22 mouse cellular contexts compared by ENCODE assay signal in the genomic region with DNA sequence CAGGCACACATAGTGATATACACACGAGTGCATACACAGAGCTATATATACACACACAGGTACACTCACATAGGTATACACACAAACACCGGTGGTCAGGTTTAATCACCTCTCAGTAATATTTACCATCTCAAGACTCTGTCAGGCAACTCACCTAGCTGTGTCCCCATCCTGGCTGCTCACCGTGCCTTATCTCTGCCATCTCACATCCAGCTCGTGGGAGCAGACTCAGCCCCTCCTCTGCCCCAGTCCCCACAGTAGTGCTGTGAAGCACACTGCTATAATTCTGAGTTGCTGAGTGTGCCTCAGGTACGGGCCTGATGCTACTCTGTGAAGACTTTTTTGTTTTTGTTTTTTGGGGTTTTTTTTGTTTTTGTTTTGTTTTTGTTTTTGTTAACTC. TPM values are rescaled to one million over a fixed set of nuclear protein-coding genes. Genes with fewer than 3 reads are reported as not detected.
DNase-seq lines count a peak whose midpoint lies in the region; ATAC-seq and TF ChIP-seq lines count a peak whose summit lies in the region.
"Had no signal": no experiment of that assay in that cellular context is flagged by ENCODE, and none has a peak within 500 bp of the region (broad histone marks: within the 10 kb centered on the region; RNA-seq: fewer than 3 reads in every experiment).

No protein-coding gene starts in this region.

- TF ChIP-seq CTCF in midbrain, postnatal 0 days (IDR thresholded peaks at IDR 0.05) = no peak
- TF ChIP-seq CTCF in kidney, postnatal 0 days (IDR thresholded peaks at IDR 0.05; ENCODE audit: low read depth) = no peak

- DNase-seq in midbrain, embryonic 11.5 days (ENCODE audit: low spot score, missing footprints) = peak; percentile 49
- DNase-seq in midbrain, postnatal 0 days (ENCODE audit: low spot score) = no peak
- DNase-seq in kidney, adult 9 months = peak; percentile 38
- DNase-seq in kidney, postnatal 0 days (ENCODE audit: low spot score) = no peak
- DNase-seq in kidney, postnatal 4 days = peak; percentile 47 to 61
- no peak for DNase-seq in embryo, embryonic 10.5 days (ENCODE audit: low spot score)
- no peak for DNase-seq in heart, adult 8-10 months (ENCODE audit: low spot score)
- DNase-seq in left cerebral cortex, postnatal 25 days (ENCODE audit: low spot score in 2 of 2) = no peak
- DNase-seq: adrenal gland, postnatal 14 days; cerebellum, adult 18-20 months; cerebellum, adult 9-11 months; cerebellum, postnatal 36 days; gastrocnemius, postnatal 36 days; heart, adult 11 months; heart, postnatal 10 days; heart, postnatal 4 days had no signal

- no peak overlapping the region for H3K27ac ChIP-seq in midbrain, embryonic 11.5 days (ENCODE audit: low read depth, low read length)
- no peak overlapping the region for H3K27ac ChIP-seq in midbrain, postnatal 0 days (ENCODE audit: low read depth, low read length)
- H3K27ac ChIP-seq in kidney, postnatal 0 days = 0 out of 2 replicates have a peak overlapping the region, but pooled peaks have one; percentile 6
- H3K27ac ChIP-seq: heart, embryonic 10.5 days; hindbrain, embryonic 12.5 days had no signal

- no peak overlapping the region for H3K9ac ChIP-seq in midbrain, embryonic 11.5 days (ENCODE audit: low read length)
- no peak overlapping the region for H3K9ac ChIP-seq in midbrain, postnatal 0 days (replicated peaks; ENCODE audit: low read length, poor library complexity, severe bottlenecking)
- H3K9ac ChIP-seq in kidney, postnatal 0 days (ENCODE audit: low read depth, low read length) = no peak overlapping the region
- H3K9ac ChIP-seq: hindbrain, embryonic 12.5 days had no signal

- no peaks in the 10 kb centered on the region for H3K4me1 ChIP-seq in midbrain, embryonic 11.5 days (ENCODE audit: control insufficient read depth, insufficient read depth, low read length)
- H3K4me1 ChIP-seq in midbrain, postnatal 0 days (ENCODE audit: insufficient read depth, low read length) = no peaks in the 10 kb centered on the region
- no peaks in the 10 kb centered on the region for H3K4me1 ChIP-seq in kidney, postnatal 0 days (replicated peaks; ENCODE audit: insufficient read depth, low read length)
- H3K4me1 ChIP-seq: hindbrain, embryonic 12.5 days had no signal

- intact Hi-C loops in left cerebral cortex, postnatal 25 days (cut with DNase I) = no loop called here

- no peak for ATAC-seq in midbrain, embryonic 11.5 days (ENCODE audit: low FRiP score)
- ATAC-seq in midbrain, postnatal 0 days (ENCODE audit: low FRiP score) = no peak
- ATAC-seq in kidney, postnatal 0 days (replicated peaks; ENCODE audit: low FRiP score, low read depth) = peak; percentile 50; the same call in 1 of the 2 replicates
- ATAC-seq: forebrain, embryonic 14.5 days had no signal

- H3K4me3 ChIP-seq in midbrain, embryonic 11.5 days (ENCODE audit: low read depth, low read length) = no peak overlapping the region
- no peak overlapping the region for H3K4me3 ChIP-seq in midbrain, postnatal 0 days (ENCODE audit: low read depth, low read length)
- no peak overlapping the region for H3K4me3 ChIP-seq in kidney, postnatal 0 days (replicated peaks; ENCODE audit: low read depth, low read length)
- H3K4me3 ChIP-seq: embryonic facial prominence, embryonic 10.5 days; erythroblast, embryonic 14.5 days; forebrain, embryonic 10.5 days; heart, embryonic 10.5 days; hindbrain, embryonic 12.5 days had no signal

- 90% methylated on average over 5 of the region's 5 CpGs for WGBS in midbrain, embryonic 11.5 days
- 84% methylated on average over 5 of the region's 5 CpGs for WGBS in midbrain, postnatal 0 days
- WGBS in kidney, postnatal 0 days = 59% methylated on average over 5 of the region's 5 CpGs

- H3K36me3 ChIP-seq in midbrain, embryonic 11.5 days (ENCODE audit: control insufficient read depth, insufficient read depth, low read length) = no peaks in the 10 kb centered on the region
- peaks cover 62% of the 10 kb centered on the region for H3K36me3 ChIP-seq in midbrain, postnatal 0 days (ENCODE audit: insufficient read depth, low read length)
- peaks cover 4% of the 10 kb centered on the region; the same call in 1 of the 2 replicates for H3K36me3 ChIP-seq in kidney, postnatal 0 days (ENCODE audit: insufficient read depth, low read length)
- H3K36me3 ChIP-seq: embryonic facial prominence, embryonic 10.5 days; forebrain, embryonic 10.5 days; heart, embryonic 10.5 days had no signal

- H3K9me3 ChIP-seq in midbrain, embryonic 11.5 days (ENCODE audit: control insufficient read depth, low read length) = no peaks in the 10 kb centered on the region
- H3K9me3 ChIP-seq in midbrain, postnatal 0 days (ENCODE audit: low read length) = no peaks in the 10 kb centered on the region
- H3K9me3 ChIP-seq in kidney, postnatal 0 days (replicated peaks; ENCODE audit: low read length) = no peaks in the 10 kb centered on the region
- H3K9me3 ChIP-seq: embryonic facial prominence, embryonic 10.5 days; forebrain, embryonic 10.5 days; heart, embryonic 10.5 days; hindbrain, embryonic 12.5 days had no signal

- no peak overlapping the region for H3K4me2 ChIP-seq in midbrain, embryonic 11.5 days
- H3K4me2 ChIP-seq in midbrain, postnatal 0 days (ENCODE audit: low read depth, low read length, poor library complexity, severe bottlenecking) = no peak overlapping the region
- H3K4me2 ChIP-seq in kidney, postnatal 0 days (ENCODE audit: low read length) = no peak overlapping the region
- H3K4me2 ChIP-seq: hindbrain, embryonic 12.5 days had no signal

- H3K27me3 ChIP-seq in midbrain, embryonic 11.5 days (ENCODE audit: control insufficient read depth, insufficient read depth, low read length) = no peaks in the 10 kb centered on the region
- no peaks in the 10 kb centered on the region for H3K27me3 ChIP-seq in midbrain, postnatal 0 days (ENCODE audit: insufficient read depth, low read length)
- no peaks in the 10 kb centered on the region for H3K27me3 ChIP-seq in kidney, postnatal 0 days (ENCODE audit: insufficient read depth, low read length)
- H3K27me3 ChIP-seq: hindbrain, embryonic 12.5 days had no signal

RNA-seq across cellular contexts. Expression of gene Morc3, which starts 55.5 kb away (rescaled TPM):
- 27.7 and 29.6 TPM in 2 replicates for polyA plus RNA-seq in midbrain, embryonic 11.5 days (2014; fragmentation: Nextera tagmentation; extraction: Ambion mirVana)
- total RNA-seq in midbrain, postnatal 0 days (2014; rRNA removed) = 24.4 and 50.2 TPM in 2 replicates
- polyA plus RNA-seq in midbrain, postnatal 0 days (2015; fragmentation: Nextera tagmentation; extraction: Ambion mirVana) = 21.7 and 31.8 TPM in 2 replicates
- polyA plus RNA-seq in kidney, postnatal 0 days (2015; fragmentation: Nextera tagmentation; extraction: Ambion mirVana) = 26.8 and 27.0 TPM in 2 replicates
- 10 to 100 TPM; 12.7 to 25.2 (median 15.9) TPM for total RNA-seq in heart, adult 8-10 months (2022)
- total RNA-seq in left cerebral cortex, postnatal 25 days (2021) = 10 to 100 TPM; 31.7 to 35.9 TPM

Comparison
In these comparisons a context has a peak if more than half of its experiments do, and no peak if none do; other contexts are left out.
1. DNase-seq: peak in midbrain, embryonic 11.5 days (single experiment), kidney, adult 9 months (single experiment) and kidney, postnatal 4 days (2 of 2); none in midbrain, postnatal 0 days (single experiment), kidney, postnatal 0 days (single experiment), embryo, embryonic 10.5 days (single experiment), heart, adult 8-10 months (single experiment) and left cerebral cortex, postnatal 25 days (0 of 2).